Mouse (Mus musculus): ENCODE data around the gene Sult5a1. TPM values are rescaled to one million over a fixed set of nuclear protein-coding genes. Genes with fewer than 3 reads are reported as not detected.

Gene Sult5a1
- polyA plus RNA-seq, 1 experiment from 2014 or later = 2.9 TPM

DNA sequence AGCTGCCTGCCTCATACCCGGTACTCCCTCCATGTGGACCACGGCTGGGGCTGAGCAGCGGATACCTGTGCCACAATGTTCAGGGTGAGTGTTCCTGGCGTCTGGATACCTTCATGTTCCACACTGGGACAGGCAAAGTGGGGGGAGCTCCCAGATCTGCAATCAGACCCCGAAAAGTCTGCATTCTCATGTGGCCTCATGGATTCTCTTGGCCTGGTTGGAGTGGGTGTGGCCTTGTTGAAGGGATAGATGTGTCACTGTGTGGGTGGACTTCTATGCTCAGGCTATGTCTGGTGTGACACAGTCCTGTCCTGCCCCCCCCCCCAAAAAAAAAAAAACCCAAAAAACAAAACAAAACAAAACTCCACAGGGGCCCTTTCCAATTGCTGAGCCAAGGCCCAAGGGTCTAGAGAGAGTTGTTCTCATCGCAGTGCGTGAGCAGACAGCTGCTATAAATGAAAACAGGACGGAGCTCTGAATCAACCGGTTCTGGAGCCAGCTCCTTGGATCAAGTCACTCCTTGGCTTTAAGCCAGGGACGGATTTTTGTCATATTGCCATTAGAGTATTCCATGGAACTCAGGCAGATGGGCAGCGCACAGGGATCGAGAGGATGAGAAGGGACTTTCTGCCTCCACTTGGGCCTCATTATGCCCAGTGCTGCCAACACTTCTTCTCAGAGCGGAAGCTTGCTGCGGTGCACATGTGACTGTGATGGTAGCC lies 16.2 kb downstream of the Sult5a1 start:
- H3K4me1 ChIP-seq (ENCODE audit: control insufficient read depth, insufficient read depth, low read length) = no peaks in the 10 kb centered on the region
- ATAC-seq (ENCODE audit: low FRiP score) (no peak), DNase-seq (ENCODE audit: low spot score, missing footprints) (peak; percentile 33)
- no peaks in the 10 kb centered on the region for H3K36me3 ChIP-seq (ENCODE audit: control insufficient read depth, insufficient read depth, low read length)
- H3K9ac ChIP-seq (ENCODE audit: low read length) = no peak overlapping the region
- H3K27ac ChIP-seq (ENCODE audit: low read depth, low read length) = no peak overlapping the region
- no peaks in the 10 kb centered on the region for H3K9me3 ChIP-seq (ENCODE audit: control insufficient read depth, low read length)
- 88% methylated on average over 14 of the region's 14 CpGs for WGBS
- no peak overlapping the region for H3K4me3 ChIP-seq (ENCODE audit: low read depth, low read length)
- H3K27me3 ChIP-seq (ENCODE audit: control insufficient read depth, insufficient read depth, low read length) = no peaks in the 10 kb centered on the region
- no peak overlapping the region for H3K4me2 ChIP-seq

DNA sequence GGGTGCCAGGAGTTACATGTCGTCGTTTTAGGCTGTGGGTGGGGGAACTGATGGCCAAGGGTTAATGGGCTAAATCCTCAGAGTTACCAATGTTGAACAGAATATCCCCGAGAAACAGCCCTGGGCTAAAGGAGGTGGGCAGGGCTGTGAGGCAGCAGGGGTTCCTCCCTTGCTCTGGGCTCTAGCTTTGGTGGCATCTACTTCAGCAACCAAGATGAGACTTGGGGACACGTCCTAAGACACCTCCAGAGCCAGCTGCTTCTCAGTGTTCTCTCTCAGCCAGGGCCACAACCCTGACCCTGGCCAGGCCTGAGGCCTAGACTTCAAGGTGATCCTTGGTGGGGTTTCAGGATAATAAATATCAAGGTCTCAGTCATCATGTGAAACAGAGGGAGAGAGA lies 19.4 kb downstream of the Sult5a1 start:
- Histone ChIP-seq H3K4me3 (ENCODE audit: low read depth, low read length) (no peak overlapping the region), H3K27me3 (ENCODE audit: control insufficient read depth, insufficient read depth, low read length) (no peaks in the 10 kb centered on the region), H3K9me3 (ENCODE audit: control insufficient read depth, low read length) (no peaks in the 10 kb centered on the region), H3K36me3 (ENCODE audit: control insufficient read depth, insufficient read depth, low read length) (no peaks in the 10 kb centered on the region), H3K27ac (ENCODE audit: low read depth, low read length) (no peak overlapping the region), H3K9ac (ENCODE audit: low read length) (no peak overlapping the region), H3K4me1 (ENCODE audit: control insufficient read depth, insufficient read depth, low read length) (peaks cover 5% of the 10 kb centered on the region; the same call in 1 of the 2 replicates), H3K4me2 (no peak overlapping the region)
- peak; percentile 70 for DNase-seq (ENCODE audit: low spot score, missing footprints)
- no peak for ATAC-seq (ENCODE audit: low FRiP score)
- WGBS = 73% methylated on average over 4 of the region's 4 CpGs

DNA sequence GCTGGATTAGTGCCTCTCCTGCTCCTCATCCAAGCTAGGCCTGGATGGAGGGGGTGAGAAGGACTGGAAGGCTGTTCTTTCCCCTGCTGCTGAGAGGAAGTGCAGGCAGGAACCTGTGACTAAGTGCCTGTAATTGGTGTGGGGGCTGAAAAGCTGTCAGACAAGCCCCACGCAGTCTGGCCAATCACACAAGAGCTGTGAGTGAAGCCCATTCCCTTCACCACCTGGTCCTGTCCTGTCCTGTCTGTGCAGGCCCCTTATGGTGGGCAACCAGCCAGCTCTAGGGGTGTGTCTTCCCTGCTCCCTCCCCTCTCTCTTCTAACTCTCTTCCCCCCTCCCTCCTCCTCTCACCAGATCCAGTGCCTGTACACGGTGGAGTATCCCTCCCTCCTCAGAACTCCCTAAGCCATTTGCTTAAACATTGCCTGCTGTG lies 20.5 kb downstream of the Sult5a1 start:
- no peak overlapping the region for H3K27ac ChIP-seq (ENCODE audit: low read depth, low read length)
- H3K4me3 ChIP-seq (ENCODE audit: low read depth, low read length) = no peak overlapping the region
- peaks cover 5% of the 10 kb centered on the region; the same call in 1 of the 2 replicates for H3K4me1 ChIP-seq (ENCODE audit: control insufficient read depth, insufficient read depth, low read length)
- no peak overlapping the region for H3K9ac ChIP-seq (ENCODE audit: low read length)
- WGBS = 20% methylated on average over 2 of the region's 2 CpGs
- H3K27me3 ChIP-seq (ENCODE audit: control insufficient read depth, insufficient read depth, low read length) = no peaks in the 10 kb centered on the region
- H3K36me3 ChIP-seq (ENCODE audit: control insufficient read depth, insufficient read depth, low read length) = no peaks in the 10 kb centered on the region
- H3K9me3 ChIP-seq (ENCODE audit: control insufficient read depth, low read length) = no peaks in the 10 kb centered on the region
- DNase-seq (ENCODE audit: low spot score, missing footprints) = peak; percentile 82
- ATAC-seq (ENCODE audit: low FRiP score) = peak; percentile 38; the same call in 1 of the 2 replicates
- H3K4me2 ChIP-seq = no peak overlapping the region

DNA sequence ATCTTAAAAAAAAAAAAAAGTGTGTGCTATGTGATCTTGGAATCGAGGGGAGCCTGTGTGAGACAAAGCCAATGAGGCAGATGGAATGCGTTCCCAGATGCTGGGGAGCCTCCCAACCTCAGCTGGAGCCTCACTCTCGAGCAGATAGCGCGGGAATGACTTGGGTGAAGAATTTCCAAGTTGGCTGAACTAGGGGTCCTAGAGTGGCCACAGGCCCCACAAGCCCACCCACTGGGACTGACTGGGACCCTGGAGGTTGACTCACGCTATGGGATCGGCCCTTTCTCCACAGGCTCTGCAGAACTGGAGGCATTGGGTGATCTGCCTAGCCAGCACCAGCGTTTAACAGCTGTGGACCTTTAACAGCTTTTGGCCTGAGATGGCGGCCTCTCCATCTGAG lies 21.8 kb downstream of the Sult5a1 start:
- Histone ChIP-seq H3K9me3 (ENCODE audit: control insufficient read depth, low read length) (no peaks in the 10 kb centered on the region), H3K27me3 (ENCODE audit: control insufficient read depth, insufficient read depth, low read length) (no peaks in the 10 kb centered on the region), H3K4me2 (no peak overlapping the region), H3K9ac (ENCODE audit: low read length) (no peak overlapping the region), H3K4me1 (ENCODE audit: control insufficient read depth, insufficient read depth, low read length) (peaks cover 5% of the 10 kb centered on the region; the same call in 1 of the 2 replicates), H3K27ac (ENCODE audit: low read depth, low read length) (no peak overlapping the region), H3K4me3 (ENCODE audit: low read depth, low read length) (no peak overlapping the region), H3K36me3 (ENCODE audit: control insufficient read depth, insufficient read depth, low read length) (no peaks in the 10 kb centered on the region)
- 85% methylated on average over 9 of the region's 9 CpGs for WGBS
- peak; percentile 39 for DNase-seq (ENCODE audit: low spot score, missing footprints)
- ATAC-seq (ENCODE audit: low FRiP score) = no peak

DNA sequence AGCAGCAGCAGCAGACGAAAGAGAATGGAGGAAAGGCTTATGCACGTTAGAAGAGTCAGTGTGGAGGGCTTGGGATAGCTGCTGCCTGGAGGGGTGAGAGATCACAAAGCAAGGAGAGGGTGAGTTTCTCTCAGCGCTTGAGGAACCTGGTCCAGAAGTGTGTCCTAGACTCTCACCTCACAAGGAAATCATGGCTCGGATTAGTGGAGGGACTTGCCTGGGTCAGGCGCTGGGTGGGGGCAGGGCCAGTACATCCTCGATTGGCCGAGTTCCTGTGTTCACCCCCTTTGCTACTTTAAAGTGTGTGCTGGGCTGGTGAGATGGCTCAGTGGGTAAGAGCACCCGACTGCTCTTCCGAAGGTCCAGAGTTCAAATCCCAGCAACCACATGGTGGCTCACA lies 22.3 kb downstream of the Sult5a1 start:
- no peak overlapping the region for H3K9ac ChIP-seq (ENCODE audit: low read length)
- DNase-seq (ENCODE audit: low spot score, missing footprints) (peak; percentile 84), ATAC-seq (ENCODE audit: low FRiP score) (no peak)
- no peak overlapping the region for H3K4me2 ChIP-seq
- no peak overlapping the region for H3K4me3 ChIP-seq (ENCODE audit: low read depth, low read length)
- peaks cover 5% of the 10 kb centered on the region; the same call in 1 of the 2 replicates for H3K4me1 ChIP-seq (ENCODE audit: control insufficient read depth, insufficient read depth, low read length)
- no peak overlapping the region for H3K27ac ChIP-seq (ENCODE audit: low read depth, low read length)
- 43% methylated on average over 9 of the region's 9 CpGs for WGBS
- H3K27me3 ChIP-seq (ENCODE audit: control insufficient read depth, insufficient read depth, low read length) = no peaks in the 10 kb centered on the region
- H3K36me3 ChIP-seq (ENCODE audit: control insufficient read depth, insufficient read depth, low read length) = no peaks in the 10 kb centered on the region
- H3K9me3 ChIP-seq (ENCODE audit: control insufficient read depth, low read length) = no peaks in the 10 kb centered on the region

GRCm38 (mm10) chr8:123135406-123135805 lies 22.7 kb downstream of the Sult5a1 start:
- Histone ChIP-seq H3K4me2 (no peak overlapping the region), H3K4me1 (ENCODE audit: control insufficient read depth, insufficient read depth, low read length) (peaks cover 5% of the 10 kb centered on the region; the same call in 1 of the 2 replicates), H3K27me3 (ENCODE audit: control insufficient read depth, insufficient read depth, low read length) (no peaks in the 10 kb centered on the region), H3K36me3 (ENCODE audit: control insufficient read depth, insufficient read depth, low read length) (no peaks in the 10 kb centered on the region), H3K9me3 (ENCODE audit: control insufficient read depth, low read length) (no peaks in the 10 kb centered on the region), H3K9ac (ENCODE audit: low read length) (no peak overlapping the region), H3K4me3 (ENCODE audit: low read depth, low read length) (no peak overlapping the region), H3K27ac (ENCODE audit: low read depth, low read length) (no peak overlapping the region)
- ATAC-seq (ENCODE audit: low FRiP score) = no peak
- 21% methylated on average over 7 of the region's 7 CpGs for WGBS
- peak; percentile 82 for DNase-seq (ENCODE audit: low spot score, missing footprints)

- no peak overlapping the region for H3K27ac ChIP-seq (ENCODE audit: low read depth, low read length)
- H3K4me3 ChIP-seq (ENCODE audit: low read depth, low read length) = no peak overlapping the region
- no peak overlapping the region for H3K9ac ChIP-seq (ENCODE audit: low read length)
- WGBS = 90% methylated on average over 11 of the region's 11 CpGs
- peaks cover 5% of the 10 kb centered on the region; the same call in 1 of the 2 replicates for H3K4me1 ChIP-seq (ENCODE audit: control insufficient read depth, insufficient read depth, low read length)
- H3K36me3 ChIP-seq (ENCODE audit: control insufficient read depth, insufficient read depth, low read length) = no peaks in the 10 kb centered on the region
- DNase-seq (ENCODE audit: low spot score, missing footprints) (no peak), ATAC-seq (ENCODE audit: low FRiP score) (no peak)
- H3K9me3 ChIP-seq (ENCODE audit: control insufficient read depth, low read length) = no peaks in the 10 kb centered on the region
- no peak overlapping the region for H3K4me2 ChIP-seq
- H3K27me3 ChIP-seq (ENCODE audit: control insufficient read depth, insufficient read depth, low read length) = no peaks in the 10 kb centered on the region
These were observed 23.9 kb downstream of the Sult5a1 start for GRCm38 (mm10) chr8:123134149-123134713.

DNA sequence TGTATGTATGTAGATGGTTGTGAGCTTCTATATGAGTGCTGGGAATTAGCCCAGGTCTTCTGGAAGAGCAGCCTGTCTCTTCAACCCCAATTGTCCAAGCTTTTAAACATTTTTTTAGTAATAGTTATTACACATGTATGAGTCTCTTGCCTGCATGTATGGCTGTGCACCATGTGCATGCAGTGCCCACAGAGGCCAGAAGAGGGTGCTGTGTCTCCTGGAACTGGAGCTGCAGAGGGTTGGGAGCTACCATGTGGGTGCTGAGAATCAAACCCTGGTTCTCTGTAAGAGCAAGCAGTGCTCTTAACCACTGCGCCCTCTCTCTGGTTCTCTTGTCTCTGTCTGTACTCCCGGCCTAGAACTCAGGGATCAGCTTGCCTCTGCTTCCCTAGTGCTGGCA lies 25.2 kb downstream of the Sult5a1 start:
- no peak overlapping the region for H3K9ac ChIP-seq (ENCODE audit: low read length)
- H3K27ac ChIP-seq (ENCODE audit: low read depth, low read length) = no peak overlapping the region
- no peak overlapping the region for H3K4me2 ChIP-seq
- H3K4me1 ChIP-seq (ENCODE audit: control insufficient read depth, insufficient read depth, low read length) = peaks cover 5% of the 10 kb centered on the region; the same call in 1 of the 2 replicates
- no peaks in the 10 kb centered on the region for H3K36me3 ChIP-seq (ENCODE audit: control insufficient read depth, insufficient read depth, low read length)
- no peaks in the 10 kb centered on the region for H3K9me3 ChIP-seq (ENCODE audit: control insufficient read depth, low read length)
- H3K4me3 ChIP-seq (ENCODE audit: low read depth, low read length) = no peak overlapping the region
- DNase-seq (ENCODE audit: low spot score, missing footprints) (peak; percentile 72), ATAC-seq (ENCODE audit: low FRiP score) (no peak)
- no peaks in the 10 kb centered on the region for H3K27me3 ChIP-seq (ENCODE audit: control insufficient read depth, insufficient read depth, low read length)
- WGBS = 98% methylated on average over 2 of the region's 2 CpGs

DNA sequence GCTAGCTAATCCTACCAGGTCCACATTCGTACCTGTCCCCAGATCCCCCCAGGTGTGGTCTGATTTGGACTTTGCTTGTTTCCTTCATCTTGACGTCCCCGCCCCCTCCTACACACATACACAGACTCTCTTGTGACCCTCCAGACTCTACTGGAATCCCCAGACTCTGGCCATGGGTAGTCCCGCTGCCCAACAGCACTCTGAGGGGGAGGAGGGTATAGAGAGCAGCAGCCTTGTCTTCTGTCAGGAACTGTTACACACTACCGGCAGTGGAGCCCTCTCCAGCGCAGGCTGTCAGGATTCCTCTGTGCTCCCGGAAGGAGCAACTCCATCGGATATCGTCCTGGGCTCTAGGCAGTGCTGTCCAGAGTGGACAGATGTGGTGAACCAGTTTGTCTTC lies 27.1 kb downstream of the Sult5a1 start:
- H3K9ac ChIP-seq (ENCODE audit: low read length) = no peak overlapping the region
- DNase-seq (ENCODE audit: low spot score, missing footprints) (peak; percentile 79), ATAC-seq (ENCODE audit: low FRiP score) (no peak)
- no peaks in the 10 kb centered on the region for H3K36me3 ChIP-seq (ENCODE audit: control insufficient read depth, insufficient read depth, low read length)
- WGBS = 69% methylated on average over 9 of the region's 9 CpGs
- H3K9me3 ChIP-seq (ENCODE audit: control insufficient read depth, low read length) = no peaks in the 10 kb centered on the region
- H3K4me2 ChIP-seq = no peak overlapping the region
- H3K27me3 ChIP-seq (ENCODE audit: control insufficient read depth, insufficient read depth, low read length) = no peaks in the 10 kb centered on the region; the same call in 1 of the 2 replicates
- H3K27ac ChIP-seq (ENCODE audit: low read depth, low read length) = no peak overlapping the region
- no peak overlapping the region for H3K4me3 ChIP-seq (ENCODE audit: low read depth, low read length)
- peaks cover 5% of the 10 kb centered on the region; the same call in 1 of the 2 replicates for H3K4me1 ChIP-seq (ENCODE audit: control insufficient read depth, insufficient read depth, low read length)

Data from midbrain, embryonic 11.5 days (tissue).